Mouse (Mus musculus) neural tube, embryonic 14.5 days (tissue): ENCODE measurements around the gene Cmip. TPM values are rescaled to one million over a fixed set of nuclear protein-coding genes. Genes with fewer than 3 reads are reported as not detected.
A peak's percentile ranks its signal among the peaks of the same experiment; 100 is the strongest.

Experiments used
- ATAC-seq: fragments of 200-750 bp; cut with Nextera tagmentation; 2 replicates; pipeline ENCODE4 v1.8.0; 2017; ENCODE audit warnings: low read depth, mild to moderate bottlenecking, moderate TSS enrichment, moderate library complexity
- H3K27ac ChIP-seq: fragments of 300-500 bp; sonication (generic); 2 replicates; pipeline ENCODE4 v1.5.1; 2014; ENCODE audit warnings: low read depth, mild to moderate bottlenecking, control low read depth, low read length, moderate library complexity, mixed read lengths
- H3K27me3 ChIP-seq: fragments of 300-500 bp; sonication (generic); 2 replicates; pipeline ENCODE4 v1.6.1; 2014; ENCODE audit warnings: low read length; ENCODE audit not compliant: control insufficient read depth, insufficient read depth
- H3K36me3 ChIP-seq: fragments of 300-500 bp; sonication (generic); 2 replicates; pipeline ENCODE4 v1.6.1; 2014; ENCODE audit warnings: low read length, mixed read lengths; ENCODE audit not compliant: control insufficient read depth, insufficient read depth
- H3K4me1 ChIP-seq: fragments of 300-500 bp; sonication (generic); 2 replicates; pipeline ENCODE4 v1.6.1; 2014; ENCODE audit warnings: low read length; ENCODE audit not compliant: control insufficient read depth, insufficient read depth
- H3K4me2 ChIP-seq: fragments of 300-500 bp; sonication (generic); 2 replicates; pipeline ENCODE4 v1.6.1; 2014; ENCODE audit warnings: mild to moderate bottlenecking, low read depth, low read length, control low read depth
- H3K4me3 ChIP-seq: fragments of 300-500 bp; sonication (generic); 2 replicates; pipeline ENCODE4 v1.5.1; 2014; ENCODE audit warnings: low read depth, low read length, control low read depth, mixed read lengths
- H3K9ac ChIP-seq: fragments of 300-500 bp; sonication (generic); replicated peaks from 2 replicates; pipeline ENCODE4 v1.6.1; 2014; ENCODE audit warnings: low read depth, mild to moderate bottlenecking, control low read depth, low read length, mixed read lengths
- H3K9me3 ChIP-seq: fragments of 300-500 bp; sonication (generic); 2 replicates; pipeline ENCODE4 v1.6.1; 2016; ENCODE audit warnings: low read length; ENCODE audit not compliant: control insufficient read depth
- WGBS: fragments of 180-500 bp; shearing (Covaris S2); extraction: QIAGEN DNeasy Blood & Tissue Kit; methylation state at CpG from one replicate; pipeline ENCODE4 v1.1.7; 2014; 5-methylcytosine and 5-hydroxymethylcytosine counted together
- polyA plus RNA-seq: library from polyadenylated mRNA; unstranded; fragments of >200 nt; fragmentation: Nextera tagmentation; extraction: Ambion mirVana; gene quantifications from 2 replicates; pipeline ENCODE4 v1.2.1, GENCODE M21; 2014

Cmip gene
- polyA plus RNA-seq, 1 experiment from 2014 or later: 135 TPM

DNA sequence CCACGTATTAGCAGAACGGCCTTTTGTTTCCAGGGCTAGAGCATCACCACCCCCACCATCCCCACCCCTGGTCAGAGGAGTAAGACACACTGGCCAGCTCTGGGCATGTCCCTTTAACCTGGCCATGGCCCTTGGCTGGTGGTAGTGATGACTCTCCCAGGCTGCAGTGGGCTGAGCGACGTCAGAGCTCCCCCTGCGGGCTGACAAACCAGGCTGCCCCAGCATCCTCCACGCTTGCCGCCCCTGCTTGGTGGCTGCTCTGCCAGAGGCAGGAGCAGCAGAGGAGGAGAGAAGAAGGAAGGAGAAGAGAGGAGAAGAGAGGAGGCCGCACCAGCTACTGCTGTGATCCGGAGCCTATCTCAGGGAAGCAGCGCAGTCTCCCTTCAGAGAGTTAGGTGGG, 122.3 kb downstream of the Cmip start:
- peak; percentile 23 for ATAC-seq
- no peaks in the 10 kb centered on the region for H3K9me3 ChIP-seq
- H3K4me3 ChIP-seq: no peak overlapping the region
- no peak overlapping the region for H3K4me2 ChIP-seq
- H3K4me1 ChIP-seq: peaks cover 8% of the 10 kb centered on the region; the same call in 1 of the 2 replicates
- no peaks in the 10 kb centered on the region for H3K36me3 ChIP-seq
- H3K27ac ChIP-seq: no peak overlapping the region
- no peak overlapping the region for H3K9ac ChIP-seq
- 55% methylated on average over 10 of the region's 10 CpGs for WGBS
- no peaks in the 10 kb centered on the region for H3K27me3 ChIP-seq

DNA sequence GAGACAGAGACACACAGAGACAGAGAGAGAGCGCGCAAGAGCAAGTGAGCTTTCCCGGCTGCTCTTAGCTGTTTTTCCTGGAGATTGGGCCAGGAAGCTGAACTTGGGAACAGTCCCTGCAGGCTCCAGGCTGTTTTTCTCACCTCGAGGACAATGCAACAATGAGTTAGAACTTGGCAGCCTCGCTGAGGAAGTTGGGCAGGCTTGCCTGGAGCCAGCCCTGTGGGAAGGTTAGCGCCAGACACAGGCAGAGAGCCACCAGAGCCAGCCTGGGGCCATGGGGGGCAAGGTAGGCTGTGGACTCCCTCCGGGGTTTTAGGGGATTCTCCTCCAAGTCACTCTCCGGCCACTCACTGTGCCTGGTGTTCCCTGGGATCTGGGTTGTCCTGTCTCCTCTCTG, 123.9 kb downstream of the Cmip start:
- Histone ChIP-seq H3K4me1 (peaks cover 8% of the 10 kb centered on the region; the same call in 1 of the 2 replicates), H3K4me3 (no peak overlapping the region), H3K27me3 (no peaks in the 10 kb centered on the region), H3K9ac (no peak overlapping the region), H3K9me3 (no peaks in the 10 kb centered on the region), H3K4me2 (no peak overlapping the region), H3K36me3 (no peaks in the 10 kb centered on the region), H3K27ac (no peak overlapping the region)
- ATAC-seq: no peak
- 77% methylated on average over 8 of the region's 8 CpGs for WGBS

DNA sequence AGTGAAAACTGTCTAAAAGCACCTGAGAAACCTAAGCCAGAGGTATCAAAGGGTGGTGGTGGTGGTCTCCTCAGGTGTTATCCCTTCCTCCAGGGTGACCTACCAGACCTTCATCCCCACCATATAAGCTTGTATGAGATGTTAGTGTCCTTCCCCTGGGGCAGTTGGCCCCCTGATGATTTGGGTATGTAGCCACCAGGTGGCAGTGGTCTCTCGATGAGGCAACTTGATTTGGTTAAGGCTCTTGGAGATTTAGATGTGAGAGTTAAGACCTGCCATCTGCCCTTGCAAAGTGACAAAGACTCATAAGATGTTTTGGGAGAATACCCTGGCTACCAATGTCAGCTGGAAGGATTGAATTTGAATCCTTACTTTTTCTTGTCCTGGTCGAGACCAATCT, 129.3 kb downstream of the Cmip start:
- peaks cover 8% of the 10 kb centered on the region; the same call in 1 of the 2 replicates for H3K4me1 ChIP-seq
- no peak overlapping the region for H3K4me2 ChIP-seq
- no peak overlapping the region for H3K9ac ChIP-seq
- no peak overlapping the region for H3K4me3 ChIP-seq
- H3K36me3 ChIP-seq: no peaks in the 10 kb centered on the region
- 84% methylated on average over 2 of the region's 2 CpGs for WGBS
- no peaks in the 10 kb centered on the region for H3K9me3 ChIP-seq
- no peak overlapping the region for H3K27ac ChIP-seq
- no peak for ATAC-seq
- H3K27me3 ChIP-seq: no peaks in the 10 kb centered on the region

DNA sequence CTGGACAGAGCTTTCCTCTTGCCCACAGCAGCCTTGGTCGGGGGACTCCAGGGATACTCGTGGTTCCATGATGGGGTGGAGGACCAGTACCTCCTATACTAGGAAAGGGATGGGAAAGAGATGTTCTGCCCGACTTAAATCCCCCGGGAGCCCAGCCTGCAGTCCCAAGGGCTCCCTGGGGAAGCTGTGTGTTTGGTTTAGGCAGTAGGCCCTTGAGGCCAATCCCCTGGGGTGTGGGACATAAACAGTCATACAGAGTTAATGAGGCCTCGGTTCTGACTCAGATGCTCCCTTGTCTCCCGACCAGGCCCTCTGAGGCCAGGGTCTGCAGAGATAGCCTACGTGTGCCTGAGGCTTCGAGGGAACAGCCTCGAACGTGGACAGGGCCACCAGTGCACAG, 130.8 kb downstream of the Cmip start:
- H3K9me3 ChIP-seq: no peaks in the 10 kb centered on the region
- no peaks in the 10 kb centered on the region for H3K36me3 ChIP-seq
- no peak for ATAC-seq
- no peak overlapping the region for H3K4me2 ChIP-seq
- H3K9ac ChIP-seq: no peak overlapping the region
- 39% methylated on average over 10 of the region's 10 CpGs for WGBS
- H3K4me3 ChIP-seq: no peak overlapping the region
- H3K27me3 ChIP-seq: no peaks in the 10 kb centered on the region
- no peak overlapping the region for H3K27ac ChIP-seq
- peaks cover 8% of the 10 kb centered on the region; the same call in 1 of the 2 replicates for H3K4me1 ChIP-seq

DNA sequence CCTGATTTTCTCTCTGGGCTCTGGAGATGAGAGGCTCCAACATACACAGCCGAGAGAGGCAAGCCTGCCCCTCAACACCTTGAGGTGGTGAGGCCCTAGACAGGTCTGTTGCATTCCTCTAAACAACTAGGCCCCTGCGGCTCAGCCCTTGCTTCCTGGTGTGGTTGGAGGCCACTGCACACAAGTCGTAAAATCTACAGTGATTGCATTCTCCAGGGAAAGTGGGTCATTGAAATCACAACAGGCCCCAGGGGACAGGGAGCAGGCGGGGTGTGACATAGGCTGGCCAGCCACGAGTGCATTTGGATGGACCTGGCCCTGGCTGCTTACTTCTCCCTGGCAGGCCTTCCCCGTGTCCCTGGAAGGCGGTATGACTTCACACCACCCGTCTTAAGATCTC, 131.5 kb downstream of the Cmip start:
- Histone ChIP-seq H3K9ac (no peak overlapping the region), H3K36me3 (no peaks in the 10 kb centered on the region), H3K4me1 (peaks cover 8% of the 10 kb centered on the region; the same call in 1 of the 2 replicates), H3K4me2 (no peak overlapping the region), H3K27ac (no peak overlapping the region), H3K4me3 (no peak overlapping the region), H3K9me3 (no peaks in the 10 kb centered on the region), H3K27me3 (no peaks in the 10 kb centered on the region)
- WGBS: 29% methylated on average over 8 of the region's 8 CpGs
- ATAC-seq: 0 out of 2 replicates have a peak, but pooled peaks have one; percentile 18

DNA sequence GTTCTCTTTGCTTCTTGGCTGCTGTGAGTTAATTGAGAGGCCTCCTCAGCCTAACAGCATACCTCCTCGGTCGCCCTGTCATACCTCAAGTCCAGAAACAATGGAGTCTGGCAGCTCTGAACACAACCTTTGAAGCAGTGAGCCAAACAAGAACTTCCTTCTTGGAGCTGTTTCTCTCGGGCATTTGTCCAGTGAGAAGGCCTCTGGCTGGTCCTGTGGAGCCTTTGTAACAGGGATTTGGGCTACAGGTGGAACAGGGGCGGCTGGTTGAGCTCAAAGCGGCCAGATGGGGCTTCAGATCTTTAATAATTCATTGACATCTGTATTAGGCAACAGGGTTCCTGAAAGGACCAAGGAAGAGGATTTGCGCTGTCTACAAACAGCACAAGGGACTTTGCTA, 137.0 kb downstream of the Cmip start:
- Histone ChIP-seq H3K27ac (no peak overlapping the region), H3K9ac (no peak overlapping the region), H3K4me3 (no peak overlapping the region), H3K9me3 (no peaks in the 10 kb centered on the region), H3K4me1 (0 out of 2 replicates have a peak, but pooled peaks cover 1% of the 10 kb centered on the region), H3K36me3 (no peaks in the 10 kb centered on the region), H3K4me2 (no peak overlapping the region), H3K27me3 (no peaks in the 10 kb centered on the region)
- WGBS: 55% methylated on average over 6 of the region's 6 CpGs
- ATAC-seq: no peak

DNA sequence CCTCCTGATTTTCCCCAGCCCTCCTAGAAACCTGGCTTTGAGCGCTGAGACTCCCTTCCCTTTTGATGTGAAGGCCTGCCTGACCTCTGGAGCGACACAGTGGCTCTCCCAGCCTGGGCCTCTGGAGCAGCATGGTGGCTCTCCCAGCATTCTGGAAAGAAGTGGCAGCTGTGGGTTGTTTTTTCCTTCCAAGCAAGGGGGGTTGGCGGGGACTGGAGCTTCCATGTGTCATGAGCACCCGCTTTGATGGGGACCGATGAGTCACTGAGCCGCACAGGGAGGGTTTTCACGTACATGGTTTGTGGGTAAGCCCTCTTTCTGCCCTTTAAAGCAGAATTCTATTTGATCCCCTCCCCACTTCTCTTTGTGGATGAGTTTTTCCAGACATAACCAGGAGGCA, 138.2 kb downstream of the Cmip start:
- Histone ChIP-seq H3K27ac (no peak overlapping the region), H3K36me3 (no peaks in the 10 kb centered on the region), H3K27me3 (no peaks in the 10 kb centered on the region), H3K4me1 (0 out of 2 replicates have a peak, but pooled peaks cover 3% of the 10 kb centered on the region), H3K9me3 (no peaks in the 10 kb centered on the region), H3K9ac (no peak overlapping the region), H3K4me2 (no peak overlapping the region), H3K4me3 (no peak overlapping the region)
- ATAC-seq: no peak
- WGBS: 74% methylated on average over 7 of the region's 7 CpGs

DNA sequence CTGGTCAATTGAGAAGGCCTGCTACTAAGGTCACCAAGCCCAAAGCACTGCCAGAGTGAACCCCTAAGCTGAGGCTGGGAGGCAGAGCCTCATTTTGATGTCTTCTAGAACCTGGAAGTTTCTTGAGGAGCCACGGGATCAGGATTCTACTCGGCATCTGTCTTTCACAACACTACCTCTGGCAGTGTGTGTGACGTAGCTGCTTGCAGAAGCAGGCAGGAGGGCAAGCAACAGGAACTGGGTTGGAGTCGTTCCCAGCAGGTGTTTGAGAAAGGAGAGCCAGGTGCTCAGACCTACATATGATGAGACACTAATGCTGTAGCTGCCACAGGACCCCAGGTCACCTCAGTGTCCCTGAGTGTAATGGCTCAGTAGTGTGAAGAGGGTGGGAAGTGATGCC, 140.0 kb downstream of the Cmip start:
- H3K9me3 ChIP-seq: no peaks in the 10 kb centered on the region
- no peak overlapping the region for H3K9ac ChIP-seq
- H3K27ac ChIP-seq: no peak overlapping the region
- no peak overlapping the region for H3K4me2 ChIP-seq
- H3K27me3 ChIP-seq: no peaks in the 10 kb centered on the region
- H3K4me3 ChIP-seq: no peak overlapping the region
- 98% methylated on average over 4 of the region's 4 CpGs for WGBS
- no peaks in the 10 kb centered on the region for H3K36me3 ChIP-seq
- peaks cover 8% of the 10 kb centered on the region for H3K4me1 ChIP-seq
- ATAC-seq: no peak

DNA sequence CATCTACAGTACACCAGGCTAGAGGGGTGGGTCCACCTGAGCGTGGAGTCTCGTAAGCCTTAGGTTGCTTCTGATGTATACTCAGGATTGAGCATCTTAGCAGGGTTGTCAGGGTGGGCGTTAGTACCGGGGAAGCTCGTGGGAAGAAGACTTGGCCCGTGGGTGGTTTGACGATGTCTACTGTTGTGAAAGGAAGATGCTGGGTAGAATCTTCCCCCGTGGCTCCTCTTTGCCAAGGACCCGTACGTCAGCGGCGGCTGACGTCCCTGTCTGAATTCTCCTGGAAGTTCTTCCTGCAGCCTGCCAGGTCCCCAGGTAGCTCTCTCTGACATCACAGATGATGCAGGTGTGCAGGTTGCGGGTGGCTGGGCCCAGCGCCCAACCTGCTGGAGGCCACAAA, 140.9 kb downstream of the Cmip start:
- H3K4me1 ChIP-seq: peaks cover 16% of the 10 kb centered on the region
- WGBS: 92% methylated on average over 15 of the region's 15 CpGs
- H3K27ac ChIP-seq: no peak overlapping the region

More for the DNA sequence above, 140.9 kb downstream of the Cmip start:
- Histone ChIP-seq H3K9ac (no peak overlapping the region), H3K4me2 (no peak overlapping the region), H3K4me3 (no peak overlapping the region), H3K36me3 (no peaks in the 10 kb centered on the region), H3K27me3 (no peaks in the 10 kb centered on the region), H3K9me3 (no peaks in the 10 kb centered on the region)
- ATAC-seq: no peak
